19 mouse cellular contexts compared by ENCODE assay signal in genomic region chr2:26306702-26307101, GRCm38 (mm10). TPM values are rescaled to one million over a fixed set of nuclear protein-coding genes. Genes with fewer than 3 reads are reported as not detected.
"Had no signal": no experiment of that assay in that cellular context is flagged by ENCODE, and none has a peak within 500 bp of the region (broad histone marks: within the 10 kb centered on the region; RNA-seq: fewer than 3 reads in every experiment).

No protein-coding gene starts in this region.

- H3K27ac ChIP-seq: liver, embryonic 15.5 days; lung, embryonic 15.5 days; macrophage; midbrain, embryonic 12.5 days; midbrain, embryonic 15.5 days; neural tube, embryonic 13.5 days; stomach, embryonic 15.5 days; stomach, postnatal 0 days had no signal

- H3K9ac ChIP-seq: liver, embryonic 15.5 days; liver, postnatal 0 days; lung, embryonic 15.5 days; midbrain, embryonic 12.5 days; midbrain, embryonic 15.5 days; neural tube, embryonic 13.5 days; stomach, embryonic 15.5 days had no signal

- H3K27me3 ChIP-seq: lung, embryonic 15.5 days; midbrain, embryonic 15.5 days; neural tube, embryonic 13.5 days; stomach, embryonic 15.5 days had no signal

- H3K4me3 ChIP-seq: liver, embryonic 15.5 days; lung, embryonic 15.5 days; megakaryocyte, embryonic 14.5 days; midbrain, embryonic 12.5 days; midbrain, embryonic 15.5 days; neural tube, embryonic 13.5 days; stomach, embryonic 15.5 days had no signal

- H3K4me1 ChIP-seq: liver, embryonic 15.5 days had no signal

- ATAC-seq: liver, postnatal 0 days; lung, postnatal 0 days; midbrain, embryonic 15.5 days had no signal

- H3K4me2 ChIP-seq: liver, embryonic 15.5 days; lung, embryonic 15.5 days; midbrain, embryonic 12.5 days; midbrain, embryonic 15.5 days; neural tube, embryonic 13.5 days; stomach, embryonic 15.5 days had no signal

- H3K9me3 ChIP-seq: liver, embryonic 15.5 days; lung, embryonic 15.5 days; midbrain, embryonic 15.5 days; neural tube, embryonic 13.5 days; stomach, embryonic 15.5 days had no signal

- DNase-seq: liver, postnatal 0 days; lung, adult 2 months; lung, postnatal 14 days; lung, postnatal 36 days; right cerebral cortex, postnatal 14 days; thymus, adult 2 months; thymus, postnatal 25 days; thymus, postnatal 4 days had no signal

- H3K36me3 ChIP-seq: liver, embryonic 15.5 days; lung, embryonic 15.5 days; midbrain, embryonic 12.5 days; midbrain, embryonic 15.5 days; neural tube, embryonic 13.5 days; stomach, embryonic 15.5 days had no signal

RNA-seq across cellular contexts. Expression of gene Ccdc187, which starts 12.3 kb away (rescaled TPM):
- polyA plus RNA-seq: liver, postnatal 0 days; macrophage; spleen, adult 2 months had no signal
